ENCODE assay signal across 19 mouse cellular contexts in genomic region chr2:169812055-169812454, GRCm38 (mm10).
DNase-seq lines count a peak whose midpoint lies in the region; ATAC-seq and TF ChIP-seq lines count a peak whose summit lies in the region.
"Had no signal": no experiment of that assay in that cellular context is flagged by ENCODE, and none has a peak within 500 bp of the region (broad histone marks: within the 10 kb centered on the region; RNA-seq: fewer than 3 reads in every experiment).

No protein-coding gene starts in this region.

- peak; percentile 65 for DNase-seq in brain, embryonic 14.5 days (ENCODE audit: low read depth)
- DNase-seq in limb, embryonic 10.5 days (ENCODE audit: low spot score): no peak
- DNase-seq in heart, adult 18-20 months: no peak
- no peak for DNase-seq in thymus, adult 18-20 months
- DNase-seq: adrenal gland, postnatal 14 days; cerebellum, adult 18-20 months; cerebellum, adult 9-11 months; cerebellum, postnatal 36 days; gastrocnemius, adult 2 months; gastrocnemius, postnatal 25 days; heart, postnatal 10 days; heart, postnatal 4 days had no signal

- H3K9ac ChIP-seq in hindbrain, embryonic 13.5 days: no peak overlapping the region
- no peak overlapping the region for H3K9ac ChIP-seq in hindbrain, embryonic 16.5 days (ENCODE audit: low read depth, low read length)
- H3K9ac ChIP-seq in neural tube, embryonic 15.5 days (replicated peaks): no peak overlapping the region
- H3K9ac ChIP-seq: embryonic facial prominence, embryonic 13.5 days; forebrain, embryonic 13.5 days; forebrain, postnatal 0 days had no signal

- H3K27ac ChIP-seq in hindbrain, embryonic 13.5 days: peak overlapping the region; percentile 70
- H3K27ac ChIP-seq in hindbrain, embryonic 16.5 days (ENCODE audit: low read depth, low read length): no peak overlapping the region
- H3K27ac ChIP-seq in limb, embryonic 10.5 days: peak overlapping the region; percentile 28; the same call in 1 of the 2 replicates
- H3K27ac ChIP-seq in neural tube, embryonic 15.5 days (replicated peaks): peak overlapping the region; percentile 66
- H3K27ac ChIP-seq: embryonic facial prominence, embryonic 13.5 days; forebrain, embryonic 13.5 days; gastrocnemius, adult 2 months had no signal

- H3K4me2 ChIP-seq in hindbrain, embryonic 13.5 days: no peak overlapping the region
- no peak overlapping the region for H3K4me2 ChIP-seq in hindbrain, embryonic 16.5 days (ENCODE audit: low read length)
- 0 out of 2 replicates have a peak overlapping the region, but pooled peaks have one; percentile 4 for H3K4me2 ChIP-seq in neural tube, embryonic 15.5 days
- H3K4me2 ChIP-seq: forebrain, embryonic 13.5 days had no signal

- peak; percentile 58; the same call in 1 of the 2 replicates for ATAC-seq in hindbrain, embryonic 13.5 days (ENCODE audit: low FRiP score)
- no peak for ATAC-seq in hindbrain, embryonic 16.5 days
- ATAC-seq in neural tube, embryonic 15.5 days (ENCODE audit: low FRiP score): peak; percentile 62; the same call in 1 of the 2 replicates
- ATAC-seq: forebrain, embryonic 13.5 days; inflammation-experienced regulatory T-cells, adult 6 months had no signal

- TF ChIP-seq POLR2A in brain, embryonic 14.5 days (IDR thresholded peaks at IDR 0.05; ENCODE audit: borderline replicate concordance, extremely low read depth, insufficient read depth, insufficient read length, poor library complexity, severe bottlenecking): no peak

- no peaks in the 10 kb centered on the region for H3K9me3 ChIP-seq in hindbrain, embryonic 13.5 days
- H3K9me3 ChIP-seq in hindbrain, embryonic 16.5 days (ENCODE audit: control insufficient read depth, low read length): no peaks in the 10 kb centered on the region
- no peaks in the 10 kb centered on the region for H3K9me3 ChIP-seq in limb, embryonic 10.5 days (replicated peaks)
- no peaks in the 10 kb centered on the region for H3K9me3 ChIP-seq in neural tube, embryonic 15.5 days (replicated peaks)
- H3K9me3 ChIP-seq: embryonic facial prominence, embryonic 13.5 days; forebrain, embryonic 13.5 days had no signal

- TF ChIP-seq CTCF in brain, embryonic 14.5 days (IDR thresholded peaks at IDR 0.05; ENCODE audit: borderline replicate concordance, extremely low read depth, insufficient read depth, insufficient read length): no peak

- peaks cover 52% of the 10 kb centered on the region for H3K4me1 ChIP-seq in hindbrain, embryonic 13.5 days (replicated peaks)
- H3K4me1 ChIP-seq in hindbrain, embryonic 16.5 days (ENCODE audit: control insufficient read depth, insufficient read depth, low read depth, low read length): peaks cover 15% of the 10 kb centered on the region
- H3K4me1 ChIP-seq in limb, embryonic 10.5 days: peaks cover 65% of the 10 kb centered on the region
- H3K4me1 ChIP-seq in neural tube, embryonic 15.5 days: peaks cover 47% of the 10 kb centered on the region

- H3K36me3 ChIP-seq in hindbrain, embryonic 13.5 days: no peaks in the 10 kb centered on the region
- no peaks in the 10 kb centered on the region for H3K36me3 ChIP-seq in hindbrain, embryonic 16.5 days (ENCODE audit: control insufficient read depth, insufficient read depth, low read length)
- no peaks in the 10 kb centered on the region for H3K36me3 ChIP-seq in limb, embryonic 10.5 days
- no peaks in the 10 kb centered on the region for H3K36me3 ChIP-seq in neural tube, embryonic 15.5 days
- H3K36me3 ChIP-seq: embryonic facial prominence, embryonic 13.5 days had no signal

- H3K4me3 ChIP-seq in hindbrain, embryonic 13.5 days: no peak overlapping the region
- no peak overlapping the region for H3K4me3 ChIP-seq in hindbrain, embryonic 16.5 days (ENCODE audit: low read length)
- H3K4me3 ChIP-seq in limb, embryonic 10.5 days: no peak overlapping the region
- no peak overlapping the region for H3K4me3 ChIP-seq in neural tube, embryonic 15.5 days (replicated peaks)
- H3K4me3 ChIP-seq: embryonic facial prominence, embryonic 13.5 days; forebrain, embryonic 13.5 days; gastrocnemius, adult 2 months had no signal

- 49% methylated on average over 8 of the region's 8 CpGs for WGBS in hindbrain, embryonic 13.5 days
- 52% methylated on average over 8 of the region's 8 CpGs for WGBS in hindbrain, embryonic 16.5 days
- 85% methylated on average over 8 of the region's 8 CpGs for WGBS in limb, embryonic 10.5 days
- 35% methylated on average over 8 of the region's 8 CpGs for WGBS in neural tube, embryonic 15.5 days

- H3K27me3 ChIP-seq in hindbrain, embryonic 13.5 days: no peaks in the 10 kb centered on the region
- H3K27me3 ChIP-seq in hindbrain, embryonic 16.5 days (replicated peaks; ENCODE audit: control insufficient read depth, insufficient read depth, low read length): no peaks in the 10 kb centered on the region
- no peaks in the 10 kb centered on the region for H3K27me3 ChIP-seq in limb, embryonic 10.5 days (ENCODE audit: low read depth, poor library complexity, severe bottlenecking)
- no peaks in the 10 kb centered on the region for H3K27me3 ChIP-seq in neural tube, embryonic 15.5 days (replicated peaks)
- H3K27me3 ChIP-seq: forebrain, embryonic 13.5 days had no signal
